Mouse (Mus musculus) myocyte (in vitro differentiated cells): ENCODE data around the gene Olfr553. TPM values are rescaled to one million over a fixed set of nuclear protein-coding genes. Genes with fewer than 3 reads are reported as not detected.

Source experiments
- H3K27me3 ChIP-seq: one replicate; pipeline ENCODE4 v1.6.1; 2011; ENCODE audit not compliant: control insufficient read depth, insufficient read depth, insufficient read length
- H3K36me3 ChIP-seq: one replicate; pipeline ENCODE4 v1.6.1; 2011; ENCODE audit not compliant: control insufficient read depth, insufficient read depth
- H3K4me2 ChIP-seq: one replicate; pipeline ENCODE4 v1.6.1; 2011; ENCODE audit warnings: low read depth, control low read depth
- H3K4me3 ChIP-seq: one replicate; pipeline ENCODE4 v1.5.1; 2011; ENCODE audit warnings: mild to moderate bottlenecking, control low read depth, moderate library complexity
- H3K79me2 ChIP-seq: one replicate; pipeline ENCODE4 v1.6.1; 2011; ENCODE audit not compliant: control insufficient read depth, insufficient read depth
- H3ac ChIP-seq: one replicate; pipeline ENCODE4 v1.6.1; 2011; ENCODE audit not compliant: control insufficient read depth, insufficient read length
- CEBPB ChIP-seq: IDR thresholded peaks from 2 replicates; pipeline ENCODE4 v1.6.1; 2011; ENCODE audit warnings: mild to moderate bottlenecking, moderate library complexity; ENCODE audit not compliant: poor library complexity, insufficient read depth, severe bottlenecking
- MAX ChIP-seq: IDR thresholded peaks from one replicate; pipeline ENCODE4 v1.6.1; 2011; ENCODE audit warnings: low read depth, mild to moderate bottlenecking, control low read depth
- MYOD1 ChIP-seq, 3 experiments: IDR thresholded peaks; one replicate each; pipeline ENCODE4 v1.6.1; 2011; ENCODE audit warnings: control low read depth in 2 of 3, low read depth in 2 of 3, mild to moderate bottlenecking in 2 of 3, moderate library complexity in 1 of 3; ENCODE audit not compliant: insufficient read length in 2 of 3, control insufficient read depth in 1 of 3
- POLR2A ChIP-seq: IDR thresholded peaks from one replicate; pipeline ENCODE4 v1.6.1; 2011; ENCODE audit warnings: low read depth, mild to moderate bottlenecking, control low read depth, moderate library complexity; ENCODE audit not compliant: insufficient read length
- REST ChIP-seq: IDR thresholded peaks from one replicate; pipeline ENCODE4 v1.6.1; 2011; ENCODE audit warnings: mild to moderate bottlenecking, control low read depth, moderate library complexity; ENCODE audit not compliant: insufficient read depth, insufficient read length
- SRF ChIP-seq: IDR thresholded peaks from one replicate; pipeline ENCODE4 v1.6.1; 2011; ENCODE audit warnings: low read depth; ENCODE audit not compliant: control insufficient read depth, insufficient read length
- TCF3 ChIP-seq: IDR thresholded peaks from one replicate; pipeline ENCODE4 v1.6.1; 2011; ENCODE audit warnings: low read depth, control low read depth; ENCODE audit not compliant: insufficient read length
- polyA plus RNA-seq: library from polyadenylated mRNA; unstranded; fragments of >200 nt; fragmentation: generic; extraction: Trizol; gene quantifications from one replicate; pipeline ENCODE4 v1.2.1, GENCODE M21; 2012; ENCODE audit warnings: missing spikeins

Gene Olfr553
- polyA plus RNA-seq, 1 experiment, result not detected

- no peak for TF ChIP-seq TCF3
- TF ChIP-seq MAX, result no peak
- TF ChIP-seq SRF, result no peak
- no peak for TF ChIP-seq REST
- no peak for TF ChIP-seq POLR2A
- TF ChIP-seq CEBPB, result no peak
- TF ChIP-seq MYOD1 (IDR thresholded peaks at IDR 0.05; ENCODE audit: control insufficient read depth in 1 of 3, insufficient read length in 2 of 3, low read depth in 2 of 3), result no peak
- H3K79me2 ChIP-seq, result no peaks in the 10 kb centered on the region
- peak within 1 kb of the TSS; percentile 26 for H3K4me3 ChIP-seq
- peak within 1 kb of the TSS; percentile 90 for H3K4me2 ChIP-seq
- no peak within 1 kb of the TSS for H3ac ChIP-seq
- no peaks in the 10 kb centered on the region for H3K27me3 ChIP-seq
- no peaks in the 10 kb centered on the region for H3K36me3 ChIP-seq
Observed at GRCm38 (mm10) chr7:102564999-102565997, 52.7 kb downstream of the Olfr553 start, which contains the start of gene Trim21. Trim21 (minus strand) TSS chr7:102565486.

Other genes starting within 250 kb of the Olfr553 start
- 32.2 TPM for gene Rrm1, start 176.5 kb downstream of the Olfr553 start, polyA plus RNA-seq
- not detected for gene Olfr543, start 136.5 kb downstream of the Olfr553 start, polyA plus RNA-seq
- gene Olfr544, start 129.9 kb downstream of the Olfr553 start, polyA plus RNA-seq, result not detected
- gene Olfr545, start 118.6 kb downstream of the Olfr553 start, polyA plus RNA-seq, result not detected
- not detected for gene Olfr547, start 83.5 kb downstream of the Olfr553 start, polyA plus RNA-seq
- gene Olfr548-ps1, start 77.3 kb downstream of the Olfr553 start, polyA plus RNA-seq, result not detected
- gene Olfr549, start 68.3 kb downstream of the Olfr553 start, polyA plus RNA-seq, result not detected
- gene Trim21, start 52.7 kb downstream of the Olfr553 start, polyA plus RNA-seq, result 0.43 TPM
- gene Olfr550, start 46.8 kb downstream of the Olfr553 start, polyA plus RNA-seq, result not detected
- gene Olfr551, start 26.3 kb downstream of the Olfr553 start, polyA plus RNA-seq, result not detected
- not detected for gene Olfr552, start 20.4 kb downstream of the Olfr553 start, polyA plus RNA-seq
- not detected for gene Olfr554, start 20.2 kb upstream of the Olfr553 start, polyA plus RNA-seq
- gene Olfr555, start 40.6 kb upstream of the Olfr553 start, polyA plus RNA-seq, result not detected
- gene Olfr556, start 46.7 kb upstream of the Olfr553 start, polyA plus RNA-seq, result not detected
- 3.2 TPM for gene Trim68, start 69.1 kb upstream of the Olfr553 start, polyA plus RNA-seq
- not detected for gene Olfr557, start 77.7 kb upstream of the Olfr553 start, polyA plus RNA-seq
- not detected for gene Olfr558, start 84.0 kb upstream of the Olfr553 start, polyA plus RNA-seq
- not detected for gene Olfr33, start 100.9 kb upstream of the Olfr553 start, polyA plus RNA-seq
- gene Olfr559, start 109.3 kb upstream of the Olfr553 start, polyA plus RNA-seq, result not detected
- not detected for gene Olfr560, start 141.1 kb upstream of the Olfr553 start, polyA plus RNA-seq
- not detected for gene Olfr78, start 141.3 kb upstream of the Olfr553 start, polyA plus RNA-seq
- gene Olfr561, start 153.0 kb upstream of the Olfr553 start, polyA plus RNA-seq, result not detected
- not detected for gene Olfr564, start 185.3 kb upstream of the Olfr553 start, polyA plus RNA-seq
- gene Olfr566, start 240.5 kb upstream of the Olfr553 start, polyA plus RNA-seq, result not detected